Mouse (Mus musculus) lung, adult 2 months (tissue): ENCODE results near the gene Gm20388.

Experiments
- CTCF ChIP-seq: fragments of 200-500 bp; IDR thresholded peaks from 2 replicates; pipeline ENCODE4 v1.5.1; 2011; ENCODE audit warnings: mild to moderate bottlenecking, low read length, control low read depth; ENCODE audit not compliant: insufficient read depth
- POLR2A ChIP-seq: fragments of 200-500 bp; IDR thresholded peaks from 2 replicates; pipeline ENCODE4 v1.6.1; 2011; ENCODE audit warnings: low read depth, mild to moderate bottlenecking, control low read depth, low read length, borderline replicate concordance; ENCODE audit errors: extremely low read depth

GRCm38 (mm10) chr8:121971488-121972058 lies 2060.9 kb downstream of the Gm20388 start:
- TF ChIP-seq CTCF (no peak), POLR2A (no peak)
